Mouse (Mus musculus): ENCODE measurements around the gene Gm49601.

Gene Gm49601

GRCm38 (mm10) chr16:18621362-18622001 is 4.7 kb downstream of the Gm49601 start:
- POLR2A ChIA-PET, result interaction anchor here in 2 of 4 experiments (1.1 to 2.0 kb wide), 5 partner anchors 31 to 255 kb away, joined by 3 to 6 read pairs (median 3); partner anchors contain the start of genes Cdc45 (in 1 of the 2), Hira (in 1 of the 2), Mrpl40 (in 1 of the 2) and Tbx1 (in 1 of the 2)

GRCm38 (mm10) chr16:18620601-18621361 is 5.4 kb downstream of the Gm49601 start:
- CTCF ChIA-PET, result interaction anchor here (0.5 to 7.3 kb wide), 8 partner anchors 10 to 226 kb away, joined by 3 to 118 read pairs (median 4); partner anchors contain the start of gene Tbx1 (in 1 of the 4)
- POLR2A ChIA-PET, result interaction anchor here in 2 of 4 experiments (1.2 to 2.0 kb wide), 6 partner anchors 17 to 256 kb away, joined by 3 to 6 read pairs (median 3); partner anchors contain the start of genes Hira (in 1 of the 2), Mrpl40 (in 1 of the 2) and Tbx1 (in 1 of the 2)

More at GRCm38 (mm10) chr16:18621362-18622001, 4.7 kb downstream of the Gm49601 start:
- CTCF ChIA-PET, result interaction anchor here (0.5 to 7.3 kb wide), 10 partner anchors 11 to 399 kb away, joined by 3 to 118 read pairs (median 4); partner anchors contain the start of gene Tbx1 (in 1 of the 4)

- ChIA-PET CTCF (interaction anchor here in 2 of 4 experiments (0.9 to 7.3 kb wide), 3 partner anchors 10 to 177 kb away, joined by 3 to 118 read pairs (median 4); no protein-coding TSS in a partner anchor), POLR2A (interaction anchor here in 2 of 4 experiments (1.2 to 2.0 kb wide), 5 partner anchors 16 to 177 kb away, joined by 3 to 6 read pairs (median 3); partner anchors contain the start of gene Tbx1 (in 1 of the 2))
Observed at GRCm38 (mm10) chr16:18620201-18620600, 6.0 kb downstream of the Gm49601 start.

GRCm38 (mm10) chr16:18619110-18619509 is 7.1 kb downstream of the Gm49601 start:
- CTCF ChIA-PET, result interaction anchor here in 2 of 4 experiments (0.5 to 7.3 kb wide), 4 partner anchors 148 to 299 kb away, joined by 3 to 118 read pairs (median 46); no protein-coding TSS in a partner anchor
- POLR2A ChIA-PET, result interaction anchor here in 2 of 4 experiments (0.6 to 2.2 kb wide), 3 partner anchors 29 to 175 kb away, joined by 4 to 9 read pairs (median 4); no protein-coding TSS in a partner anchor

GRCm38 (mm10) chr16:18618297-18618696 is 7.9 kb downstream of the Gm49601 start:
- CTCF ChIA-PET, result interaction anchor here (0.6 to 7.3 kb wide), 43 partner anchors 9 to 1549 kb away, joined by 3 to 118 read pairs (median 5); no protein-coding TSS in a partner anchor

GRCm38 (mm10) chr16:18617370-18618065 is 8.7 kb downstream of the Gm49601 start:
- ChIA-PET POLR2A (interaction anchor here (0.6 to 2.2 kb wide), 18 partner anchors 11 to 369 kb away, joined by 3 to 9 read pairs (median 4); partner anchors contain the start of genes Ranbp1 (in 1 of the 4), Tbx1 (in 1 of the 4) and Trmt2a (in 1 of the 4)), CTCF (interaction anchor here (0.6 to 7.3 kb wide), 51 partner anchors 9 to 1550 kb away, joined by 3 to 118 read pairs (median 4); partner anchors contain the start of genes Comt (in 1 of the 4) and Tbx1 (in 1 of the 4))

More at GRCm38 (mm10) chr16:18618297-18618696, 7.9 kb downstream of the Gm49601 start:
- POLR2A ChIA-PET, result interaction anchor here in 3 of 4 experiments (0.8 to 2.2 kb wide), 14 partner anchors 13 to 370 kb away, joined by 3 to 9 read pairs (median 4); partner anchors contain the start of genes Ranbp1 (in 1 of the 3), Tbx1 (in 1 of the 3) and Trmt2a (in 1 of the 3)

- ChIA-PET CTCF (interaction anchor here in 3 of 4 experiments (0.6 to 2.3 kb wide), 3 partner anchors 23 to 170 kb away, joined by 3 to 10 read pairs (median 9); no protein-coding TSS in a partner anchor), POLR2A (interaction anchor here in 1 of 4 experiments (1.7 kb wide), 1 partner anchor 9 kb away, joined by 3 read pairs; no protein-coding TSS in a partner anchor)
Observed at GRCm38 (mm10) chr16:18613301-18613700, 12.9 kb downstream of the Gm49601 start.

- POLR2A ChIA-PET, result interaction anchor here in 2 of 4 experiments (0.6 to 1.7 kb wide), 4 partner anchors 8 to 250 kb away, joined by 3 to 4 read pairs (median 4); no protein-coding TSS in a partner anchor
- CTCF ChIA-PET, result interaction anchor here in 2 of 4 experiments (0.5 to 2.3 kb wide), 3 partner anchors 149 to 328 kb away, joined by 3 to 10 read pairs (median 4); no protein-coding TSS in a partner anchor
Observed at GRCm38 (mm10) chr16:18611752-18612151, 14.5 kb downstream of the Gm49601 start.

GRCm38 (mm10) chr16:18609099-18609498 is 17.1 kb downstream of the Gm49601 start:
- CTCF ChIA-PET, result interaction anchor here in 3 of 4 experiments (0.6 to 2.5 kb wide), 5 partner anchors 9 to 276 kb away, joined by 3 to 9 read pairs (median 6); no protein-coding TSS in a partner anchor

GRCm38 (mm10) chr16:18608226-18608625 is 18.0 kb downstream of the Gm49601 start:
- POLR2A ChIA-PET, result no interaction called here
- CTCF ChIA-PET, result interaction anchor here (0.6 to 2.5 kb wide), 5 partner anchors 9 to 276 kb away, joined by 4 to 9 read pairs (median 6); no protein-coding TSS in a partner anchor

More at GRCm38 (mm10) chr16:18609099-18609498, 17.1 kb downstream of the Gm49601 start:
- POLR2A ChIA-PET, result interaction anchor here in 1 of 4 experiments (1.1 kb wide), 1 partner anchor 137 kb away, joined by 3 read pairs; no protein-coding TSS in a partner anchor

- POLR2A ChIA-PET, result interaction anchor here in 3 of 4 experiments (0.6 to 1.4 kb wide), 7 partner anchors 8 to 231 kb away, joined by 3 read pairs; partner anchors contain the start of genes 2510002D24Rik (in 1 of the 3), Gm28539 (in 1 of the 3) and Gm49601 (in 1 of the 3)
- CTCF ChIA-PET, result interaction anchor here in 2 of 4 experiments (2.6 to 3.0 kb wide), 2 partner anchors 12 to 162 kb away, joined by 8 to 10 read pairs; no protein-coding TSS in a partner anchor
Observed at GRCm38 (mm10) chr16:18605705-18606104, 20.5 kb downstream of the Gm49601 start.

- CTCF ChIA-PET, result interaction anchor here in 2 of 4 experiments (1.0 to 3.0 kb wide), 3 partner anchors 13 to 161 kb away, joined by 5 to 10 read pairs (median 8); no protein-coding TSS in a partner anchor
- POLR2A ChIA-PET, result interaction anchor here in 3 of 4 experiments (0.8 to 1.9 kb wide), 5 partner anchors 8 to 83 kb away, joined by 3 to 5 read pairs (median 3); no protein-coding TSS in a partner anchor
Observed at GRCm38 (mm10) chr16:18604267-18604701, 21.9 kb downstream of the Gm49601 start.

- ChIA-PET POLR2A (interaction anchor here in 2 of 4 experiments (0.9 to 1.0 kb wide), 2 partner anchors 11 to 154 kb away, joined by 3 read pairs; partner anchors contain the start of gene Tbx1 (in 1 of the 2)), CTCF (interaction anchor here in 2 of 4 experiments (0.6 to 1.3 kb wide), 4 partner anchors 16 to 167 kb away, joined by 3 to 5 read pairs (median 4); no protein-coding TSS in a partner anchor)
Observed at GRCm38 (mm10) chr16:18601447-18601846, 24.8 kb downstream of the Gm49601 start.

- CTCF ChIA-PET, result interaction anchor here in 3 of 4 experiments (0.6 to 3.4 kb wide), 3 partner anchors 20 to 210 kb away, joined by 3 to 11 read pairs (median 6); no protein-coding TSS in a partner anchor
- POLR2A ChIA-PET, result interaction anchor here in 1 of 4 experiments (0.6 to 1.8 kb wide), 4 partner anchors 17 to 71 kb away, joined by 3 to 6 read pairs (median 3); no protein-coding TSS in a partner anchor
Observed at GRCm38 (mm10) chr16:18598006-18598405, 28.2 kb downstream of the Gm49601 start.

GRCm38 (mm10) chr16:18596255-18596654 is 30.0 kb downstream of the Gm49601 start:
- POLR2A ChIA-PET, result interaction anchor here in 3 of 4 experiments (0.6 to 2.5 kb wide), 7 partner anchors 9 to 280 kb away, joined by 3 to 12 read pairs (median 3); partner anchors contain the start of gene Mrpl40 (in 1 of the 3)

GRCm38 (mm10) chr16:18593930-18594329 is 32.3 kb downstream of the Gm49601 start:
- POLR2A ChIA-PET, result no interaction called here
- CTCF ChIA-PET, result no interaction called here

More at GRCm38 (mm10) chr16:18596255-18596654, 30.0 kb downstream of the Gm49601 start:
- CTCF ChIA-PET, result interaction anchor here in 3 of 4 experiments (0.6 to 3.4 kb wide), 10 partner anchors 14 to 248 kb away, joined by 3 to 11 read pairs (median 3); partner anchors contain the start of genes Arvcf (in 1 of the 3) and Tango2 (in 1 of the 3)
